Mouse (Mus musculus): ENCODE measurements around the gene Btbd9.
A peak's percentile ranks its signal among the peaks of the same experiment; 100 is the strongest.
"Not testable (repeated sequence)": the region's sequence is repeated elsewhere in the genome, so short reads cannot be mapped to it uniquely, and the experiment has no call there.

The Btbd9 gene

DNA sequence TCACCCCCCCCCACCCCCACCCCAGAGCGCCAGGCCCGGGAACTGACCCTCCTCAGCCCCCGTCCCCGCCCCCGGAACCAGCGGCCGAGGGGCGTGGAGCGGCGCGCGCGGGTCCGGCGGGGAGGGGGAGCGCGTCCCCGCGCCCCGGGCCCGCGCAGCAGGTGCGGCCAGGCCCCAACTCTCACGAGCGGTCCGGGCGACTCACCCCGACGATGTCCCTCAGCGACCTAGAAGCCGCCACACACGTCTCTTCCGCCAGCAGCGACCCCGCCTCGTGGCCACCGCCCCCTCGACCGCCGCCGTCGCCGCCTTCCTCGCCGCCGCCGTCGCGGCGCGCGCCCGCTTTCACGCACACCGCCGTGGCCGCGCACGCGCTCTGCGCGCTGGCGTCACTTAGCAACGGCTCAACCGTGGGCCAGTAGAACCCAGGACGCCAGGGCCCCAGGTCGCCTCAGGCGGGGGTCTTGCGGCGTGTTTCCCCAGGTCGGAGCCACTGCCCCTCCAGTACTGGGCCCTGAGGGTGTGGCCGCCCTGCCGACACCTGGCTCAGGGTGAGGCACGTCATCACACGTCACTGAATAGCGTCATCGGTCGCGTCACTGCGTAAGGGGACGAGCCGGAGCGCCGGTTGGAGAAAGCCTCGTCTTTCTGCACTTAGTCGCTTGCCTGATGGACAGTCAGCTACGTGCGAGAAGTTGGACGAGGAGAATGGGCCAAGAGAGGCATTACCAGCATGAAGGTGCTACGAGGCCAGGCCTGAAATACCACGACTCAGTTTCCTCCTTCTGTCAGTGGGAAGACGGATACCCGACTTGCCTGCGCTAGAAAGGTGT, at the start of gene Btbd9:
Gene Btbd9, minus strand, starts transcription at position 548 of the 833 bp plus-strand sequence.
- DNase-seq (ENCODE audit: low read depth, low spot score), result peak; percentile 96

DNA sequence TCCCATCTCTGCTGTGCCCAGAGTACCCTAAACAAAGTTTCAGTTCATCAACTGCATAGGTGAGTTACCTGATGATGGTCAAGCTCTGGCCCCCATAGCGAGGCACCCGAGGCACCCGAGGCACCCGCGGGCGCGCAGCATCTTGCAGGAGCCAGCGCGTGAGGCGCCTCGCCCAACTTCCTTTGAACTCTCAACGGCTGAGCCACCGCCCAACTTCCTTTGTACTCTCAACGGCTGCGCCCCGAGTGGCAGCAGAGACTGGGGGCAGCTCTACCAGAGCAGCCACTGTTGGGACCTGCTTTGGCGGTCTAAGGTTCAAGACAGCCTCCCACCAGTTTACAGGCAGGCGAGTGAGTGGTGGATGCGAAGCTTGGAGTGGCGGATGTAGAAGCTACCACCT, 47.8 kb upstream of the Btbd9 start, which contains the start of gene Dnah8:
Gene Dnah8, plus strand, starts transcription at position 223 of the 400 bp plus-strand sequence.
- DNase-seq (ENCODE audit: low read depth, low spot score), result not testable (repeated sequence)

DNA sequence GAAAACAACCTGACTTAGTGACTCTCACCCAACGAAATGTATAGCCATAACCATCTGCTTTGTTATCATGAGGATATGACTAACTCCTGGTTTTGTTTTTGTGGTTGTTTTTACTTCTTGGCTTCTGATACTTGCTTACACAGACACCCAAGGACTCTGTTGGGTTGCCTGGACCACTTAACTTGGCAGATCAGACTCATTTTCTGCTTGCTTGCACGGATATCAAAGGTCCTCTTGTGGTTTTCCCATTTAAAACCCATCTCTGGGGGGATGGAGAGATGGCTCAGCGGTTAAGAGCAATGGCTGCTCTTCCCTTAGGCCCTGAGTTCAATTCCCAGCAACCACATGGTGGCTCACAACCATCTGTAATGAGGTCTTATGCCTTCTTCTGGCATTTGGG, 46.9 kb upstream of the Btbd9 start:
- DNase-seq (ENCODE audit: low read depth, low spot score), result no peak

DNA sequence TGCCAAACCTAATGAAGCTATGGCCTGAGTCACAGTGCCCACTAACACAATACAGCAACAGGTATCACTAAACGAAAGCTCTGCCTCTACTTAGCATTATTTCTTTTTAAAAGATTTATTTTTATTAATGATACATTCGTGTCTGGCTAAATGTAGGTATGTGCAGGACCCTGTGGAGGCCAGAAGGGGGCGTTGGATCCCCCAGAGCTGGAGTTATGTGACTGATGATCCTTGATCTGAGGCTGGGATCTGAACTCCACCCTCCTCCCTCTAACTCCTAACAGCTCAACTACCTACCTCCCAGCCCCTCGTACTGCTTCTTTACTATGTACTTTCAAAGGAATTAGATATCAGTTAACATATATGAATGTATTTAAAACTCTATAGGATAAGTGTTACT, 45.2 kb upstream of the Btbd9 start:
- peak; percentile 71 for DNase-seq (ENCODE audit: low read depth, low spot score)

DNA sequence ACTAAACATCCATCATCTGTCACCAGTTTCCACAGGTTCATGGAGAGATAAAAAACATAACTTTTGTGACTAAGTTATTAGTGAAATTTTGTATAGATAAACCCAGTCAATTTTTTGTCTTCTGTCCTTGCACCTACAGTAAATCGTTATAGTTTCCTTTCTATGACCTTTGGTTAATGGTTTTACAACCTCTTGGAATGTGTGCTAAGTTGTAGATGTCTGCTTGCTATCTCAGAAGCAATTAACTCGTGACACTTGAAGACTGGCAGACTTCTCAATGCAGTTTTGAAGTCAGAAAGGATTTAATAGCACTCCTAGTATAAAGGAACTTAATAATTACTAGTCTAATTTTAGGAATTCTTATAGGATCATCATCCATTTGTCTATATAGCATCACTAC, 44.3 kb upstream of the Btbd9 start:
- no peak for DNase-seq (ENCODE audit: low read depth, low spot score)

DNA sequence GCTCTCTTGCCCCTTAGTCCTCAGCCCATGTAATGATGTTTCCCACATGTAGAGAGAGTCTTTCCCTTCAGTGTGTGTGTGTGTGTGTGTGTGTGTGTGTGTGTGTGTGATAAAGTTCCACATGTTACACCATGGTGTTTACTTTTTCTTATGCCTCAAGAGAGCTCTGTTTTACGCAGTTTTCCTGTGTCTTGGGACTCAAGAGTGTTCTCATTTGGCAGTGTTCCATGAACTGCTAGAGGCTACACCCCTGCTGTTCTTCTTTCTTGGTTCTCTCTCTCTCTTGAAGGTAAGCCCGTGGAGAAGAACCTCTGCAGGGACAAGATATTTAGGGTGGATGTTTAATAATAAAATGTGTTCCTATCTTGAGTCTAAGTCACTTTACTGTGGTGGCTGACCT, 42.9 kb upstream of the Btbd9 start:
- no peak for DNase-seq (ENCODE audit: low read depth, low spot score)

DNA sequence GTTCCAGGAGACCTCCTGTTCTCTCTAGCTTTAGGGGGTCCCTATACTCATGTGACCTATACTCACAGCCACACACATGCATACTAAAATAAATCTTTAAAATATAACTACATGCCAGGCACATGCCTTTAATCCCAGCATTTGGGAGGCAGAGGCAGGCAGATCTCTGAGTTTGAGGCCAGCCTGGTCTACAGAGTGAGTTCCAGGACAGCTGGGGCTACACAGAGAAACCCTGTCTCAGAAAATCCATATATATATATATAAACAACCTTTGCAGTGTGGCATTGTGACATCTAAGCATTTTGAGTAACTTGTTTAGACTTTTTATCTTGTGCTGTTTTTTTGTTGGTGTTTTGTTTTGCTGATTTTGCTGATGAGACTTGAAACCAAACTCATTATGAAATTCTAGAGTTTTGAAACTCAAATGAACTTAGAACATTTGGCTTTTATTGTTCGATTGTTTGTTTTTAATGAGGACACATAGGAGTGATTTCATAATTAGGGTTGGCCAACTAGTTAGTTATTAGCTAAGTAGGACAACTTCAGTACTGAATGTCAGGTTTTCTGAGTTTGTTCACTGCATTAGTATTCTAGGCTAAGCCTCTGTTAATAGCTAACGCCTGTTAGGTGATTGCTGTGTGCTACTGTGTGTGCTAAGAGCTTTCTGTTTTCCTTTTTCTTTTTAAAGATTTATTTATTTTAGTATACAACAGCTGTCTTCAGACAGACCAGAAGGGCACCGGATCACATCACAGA, 42.0 kb upstream of the Btbd9 start:
- no peak for DNase-seq (ENCODE audit: low read depth, low spot score)

DNA sequence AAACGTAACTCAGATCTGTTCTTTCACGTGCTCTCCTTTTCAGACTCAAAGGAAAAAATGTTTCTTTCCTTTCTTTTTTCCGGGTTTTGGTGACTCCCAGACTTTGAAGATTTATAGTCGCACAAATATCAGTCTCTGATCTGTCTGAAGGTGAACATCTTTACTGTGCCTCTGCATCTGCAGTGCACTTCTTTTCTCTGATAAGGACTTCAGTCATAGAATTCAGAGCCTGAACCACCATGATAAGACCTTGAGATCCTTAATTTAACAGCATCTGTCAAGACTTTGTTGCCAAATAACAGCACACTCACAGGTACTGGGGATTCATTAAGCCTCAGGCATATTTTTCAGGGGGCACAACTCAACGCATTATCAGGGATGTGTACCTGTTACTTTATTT, 39.9 kb upstream of the Btbd9 start:
- DNase-seq (ENCODE audit: low read depth, low spot score), result no peak

DNA sequence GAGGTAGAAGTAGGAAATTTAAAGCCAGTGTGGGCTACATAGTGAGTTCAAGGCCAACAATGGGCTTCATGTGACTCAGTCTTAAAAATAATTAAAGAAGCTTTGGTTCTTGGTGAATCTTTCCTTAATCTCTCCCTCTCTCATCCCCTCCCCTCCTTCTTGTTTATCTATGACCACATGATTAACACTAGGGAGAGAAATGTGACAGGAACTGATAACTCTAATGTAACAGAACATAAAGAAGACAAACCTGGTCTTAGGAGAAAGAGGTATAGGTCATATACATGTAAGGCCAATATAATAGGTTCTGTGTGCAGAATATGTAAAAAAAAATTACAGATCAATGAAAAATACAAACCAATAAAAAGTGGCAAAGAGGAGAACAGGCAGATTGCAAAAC, 37.1 kb upstream of the Btbd9 start:
- no peak for DNase-seq (ENCODE audit: low read depth, low spot score)

DNA sequence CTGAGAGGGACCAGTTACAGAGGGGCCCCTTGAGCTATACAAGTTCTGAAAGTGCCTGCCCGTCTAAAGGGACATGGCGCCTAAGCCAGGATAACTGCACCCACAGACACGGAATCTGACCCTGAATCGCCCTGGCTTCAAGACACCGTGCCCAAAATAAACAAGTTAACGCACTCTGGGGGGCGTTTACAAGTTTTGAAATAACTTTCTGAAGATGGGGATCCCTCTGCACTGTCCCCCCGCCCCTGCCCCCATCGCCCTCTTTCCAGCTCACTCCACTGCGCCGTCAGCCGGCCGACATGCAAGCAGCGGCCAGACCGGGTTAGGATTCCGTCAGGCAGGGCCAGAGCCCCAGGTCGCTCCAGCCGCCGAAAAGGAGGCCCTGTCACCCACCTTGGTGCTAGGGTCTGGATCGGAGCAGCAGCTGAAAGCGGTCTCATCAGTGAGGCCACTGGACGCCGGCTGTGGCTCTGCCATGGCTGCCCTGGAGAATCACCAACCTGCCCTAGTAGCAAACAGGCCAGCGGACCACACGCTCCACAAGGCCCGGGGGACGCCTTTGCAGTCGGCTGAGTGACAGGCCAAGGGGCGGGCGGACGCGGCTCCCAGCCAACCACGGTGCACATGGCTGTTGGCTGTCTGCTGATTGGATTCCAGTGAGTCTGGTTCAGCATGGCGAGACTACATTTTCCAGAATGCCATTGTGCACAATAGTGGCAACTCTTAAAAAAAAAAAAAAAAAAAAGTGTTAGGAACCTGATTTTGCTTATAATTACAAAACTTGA, 36.0 kb upstream of the Btbd9 start:
- peak; percentile 99 for DNase-seq (ENCODE audit: low read depth, low spot score)

DNA sequence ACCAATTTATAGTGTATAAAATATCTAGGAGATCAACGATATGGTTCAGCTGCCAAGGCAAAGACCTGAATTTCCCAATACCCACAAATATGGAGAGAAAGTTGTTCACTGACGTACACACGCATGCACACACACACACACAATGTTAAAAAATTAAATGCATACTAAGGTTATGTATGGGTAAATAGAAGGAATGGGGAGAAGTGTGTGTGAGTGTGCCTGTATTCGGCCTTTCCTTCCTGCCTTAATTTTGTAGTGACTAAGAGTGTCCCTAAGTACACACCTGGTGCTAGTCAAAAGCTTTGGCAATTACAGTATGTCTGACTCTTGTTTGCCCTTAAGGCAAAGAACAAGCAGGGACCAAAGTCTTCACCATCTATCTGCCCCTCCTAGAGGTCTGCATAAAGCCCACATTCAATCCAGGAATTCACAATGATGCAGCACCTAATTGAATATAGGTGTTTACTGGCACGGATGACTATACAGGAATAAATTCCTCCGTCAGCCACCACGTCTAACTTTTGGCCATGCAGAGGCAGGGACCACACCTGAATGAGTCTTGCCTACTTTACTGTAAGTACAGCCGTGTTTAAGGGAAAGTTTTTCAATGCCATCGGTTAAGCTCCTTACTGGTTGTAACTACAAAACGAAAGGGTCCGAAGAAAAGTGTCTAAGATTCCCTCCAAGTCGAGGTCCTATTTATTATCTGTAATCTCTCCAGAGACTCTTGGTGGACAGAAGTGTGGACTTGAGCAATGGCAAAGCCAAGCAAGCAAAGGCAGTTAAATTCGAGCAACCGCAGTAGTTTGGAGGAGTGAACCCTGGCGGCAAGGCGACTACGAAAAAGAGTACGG, 35.2 kb upstream of the Btbd9 start:
- DNase-seq (ENCODE audit: low read depth, low spot score), result no peak

DNA sequence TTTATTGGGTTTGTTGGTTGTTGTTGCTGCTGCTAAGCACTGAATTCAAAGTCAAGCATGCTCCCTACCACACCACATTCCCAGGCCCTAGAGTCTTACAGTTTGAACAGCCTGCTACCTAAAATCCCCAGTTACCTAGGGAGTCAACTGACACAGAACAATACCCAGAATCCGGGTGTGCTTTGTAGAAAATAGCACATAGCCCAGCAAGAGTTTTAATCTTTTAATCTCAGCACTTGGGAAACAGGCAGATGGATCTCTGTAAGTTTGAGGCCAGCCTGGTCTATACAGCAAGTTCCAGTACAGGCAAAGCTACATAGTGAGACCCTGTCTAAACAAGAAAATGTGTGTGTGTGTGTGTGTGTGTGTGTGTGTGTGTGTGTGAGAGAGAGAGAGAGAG, 34.5 kb upstream of the Btbd9 start:
- DNase-seq (ENCODE audit: low read depth, low spot score), result no peak

DNA sequence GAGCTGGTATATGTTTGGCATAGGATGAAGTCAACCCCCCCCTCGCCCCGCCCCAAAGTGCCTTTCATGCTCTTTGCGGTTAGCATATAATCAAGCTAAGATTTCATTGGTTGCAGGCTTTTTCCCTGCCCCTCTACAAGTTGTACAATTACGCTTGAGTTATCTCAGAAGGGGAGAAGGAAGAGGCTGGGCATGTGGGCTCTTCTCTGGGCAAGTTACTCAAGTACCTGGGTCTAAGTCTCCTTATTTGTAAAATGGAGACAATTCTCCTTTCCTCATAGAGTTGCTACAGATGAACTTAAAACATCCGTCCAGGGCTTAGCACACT, 33.7 kb upstream of the Btbd9 start:
- no peak for DNase-seq (ENCODE audit: low read depth, low spot score)

DNA sequence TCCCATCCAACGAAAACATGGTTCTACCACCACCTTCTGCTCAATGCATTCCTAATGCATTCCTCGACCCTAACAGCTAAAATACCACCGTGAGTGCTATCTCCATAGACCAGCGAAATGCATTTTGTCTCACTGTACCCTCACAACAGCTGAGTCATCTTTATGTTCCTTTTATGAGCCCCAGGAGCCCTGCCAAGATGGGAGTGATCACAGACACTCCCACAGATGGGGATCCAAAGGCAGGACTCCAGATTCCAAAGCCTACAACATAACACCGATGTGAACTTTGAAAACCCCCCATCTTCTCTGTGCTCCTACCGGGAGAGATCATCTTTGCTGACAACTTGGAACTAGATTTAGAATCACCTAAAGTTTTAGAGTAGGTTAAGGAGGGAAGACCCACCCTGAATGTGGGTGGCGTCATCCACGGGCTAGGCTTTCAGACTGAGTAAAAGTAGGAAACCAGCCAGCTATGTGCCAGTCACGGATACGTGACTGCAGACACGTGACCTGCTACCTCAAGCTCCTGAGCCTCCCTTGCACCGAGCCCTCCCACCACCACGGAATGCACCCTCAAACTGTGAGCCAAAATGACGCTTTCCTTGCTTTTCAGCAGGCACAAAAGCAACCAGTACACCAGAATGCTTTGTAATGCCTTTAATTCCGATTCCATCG, 33.2 kb upstream of the Btbd9 start:
- peak; percentile 94 for DNase-seq (ENCODE audit: low read depth, low spot score)

DNA sequence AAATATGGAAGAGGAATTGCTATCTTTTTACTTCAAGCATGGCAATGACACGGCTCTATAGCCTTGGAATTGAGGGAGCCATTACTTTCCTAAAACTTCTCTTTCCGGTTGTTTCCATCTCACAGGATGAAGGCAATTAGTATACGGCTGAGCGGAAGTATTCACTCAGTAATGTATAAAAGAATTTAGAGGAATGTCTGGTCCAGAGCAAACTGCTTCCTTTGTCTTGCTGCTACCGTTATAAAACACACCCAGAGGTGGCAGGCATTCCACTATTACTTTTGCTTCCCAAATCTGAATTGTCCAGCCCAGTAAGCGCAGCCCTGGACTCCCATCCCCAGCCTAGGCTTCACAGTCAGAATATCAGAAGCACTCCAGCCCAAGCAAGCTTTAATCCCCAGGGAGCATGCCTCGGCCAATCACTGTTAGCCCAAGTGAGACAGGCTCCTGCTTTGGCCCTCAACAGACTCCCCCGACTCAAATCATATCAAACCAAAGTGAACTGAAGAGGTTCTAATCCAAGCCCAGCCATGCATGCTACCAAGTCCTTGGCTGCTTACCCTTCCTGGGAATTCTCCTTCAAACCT, 31.7 kb upstream of the Btbd9 start:
- DNase-seq (ENCODE audit: low read depth, low spot score), result peak; percentile 88

DNA sequence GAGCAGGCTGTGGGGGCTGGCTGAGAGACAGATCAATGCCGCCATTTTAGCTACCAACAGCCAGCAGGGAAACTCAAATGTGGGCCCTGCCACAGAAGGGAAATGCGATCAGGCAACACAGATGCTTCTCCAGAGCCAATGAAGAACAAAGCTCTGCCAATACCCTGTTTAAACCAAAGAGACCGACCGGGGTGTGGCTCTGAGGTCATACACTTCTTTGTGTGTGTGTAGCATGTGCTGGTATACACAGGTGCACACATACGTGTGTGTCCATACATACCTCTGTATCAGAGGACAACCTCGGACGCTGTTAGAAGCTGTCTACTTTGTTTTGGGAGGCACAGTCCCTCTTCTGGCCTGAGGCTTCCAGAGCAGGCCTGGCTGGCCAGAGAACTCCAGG, 31.0 kb upstream of the Btbd9 start:
- DNase-seq (ENCODE audit: low read depth, low spot score), result peak; percentile 75

DNA sequence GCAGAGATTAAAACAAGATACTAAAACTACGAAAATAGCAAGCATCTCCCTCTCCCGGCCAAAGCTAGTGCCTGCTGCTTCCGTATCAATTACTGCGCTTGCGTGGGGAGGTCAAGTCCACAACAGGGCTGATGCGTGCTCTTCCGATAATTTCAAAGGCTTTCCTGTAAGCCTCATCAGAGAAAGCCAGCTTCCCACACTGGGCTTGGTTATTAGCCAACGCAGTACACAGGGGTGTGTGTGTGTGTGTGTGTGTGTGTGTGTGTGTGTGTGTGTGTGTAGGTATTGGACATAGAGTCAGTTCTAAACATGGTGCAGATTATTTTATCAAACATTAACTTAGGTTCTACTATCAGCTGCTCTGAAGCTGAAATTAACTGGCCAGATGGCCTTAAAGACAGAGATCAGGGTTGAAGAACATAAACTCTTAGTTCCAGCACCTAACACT, 30.4 kb upstream of the Btbd9 start:
- DNase-seq (ENCODE audit: low read depth, low spot score), result peak; percentile 92

DNA sequence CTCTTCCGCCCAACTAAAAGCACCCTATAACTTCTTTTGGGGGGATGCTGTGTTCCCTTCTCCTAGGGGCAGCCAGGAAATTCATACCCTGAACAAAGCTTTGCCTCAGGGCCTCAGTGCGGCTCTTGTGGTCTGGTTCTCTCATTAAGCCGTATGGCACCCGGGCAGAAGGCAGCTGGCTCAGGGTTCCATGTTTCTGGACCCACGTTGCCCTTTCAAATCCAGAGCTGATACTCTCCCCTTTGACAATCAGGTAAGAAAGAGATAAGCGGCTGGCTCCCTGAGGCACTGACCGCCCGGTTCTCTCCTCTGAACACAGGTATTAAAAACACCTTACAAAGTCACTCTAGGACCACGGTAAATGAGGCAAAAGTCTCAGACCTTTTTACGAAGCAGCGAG, 29.9 kb upstream of the Btbd9 start:
- DNase-seq (ENCODE audit: low read depth, low spot score), result no peak

DNA sequence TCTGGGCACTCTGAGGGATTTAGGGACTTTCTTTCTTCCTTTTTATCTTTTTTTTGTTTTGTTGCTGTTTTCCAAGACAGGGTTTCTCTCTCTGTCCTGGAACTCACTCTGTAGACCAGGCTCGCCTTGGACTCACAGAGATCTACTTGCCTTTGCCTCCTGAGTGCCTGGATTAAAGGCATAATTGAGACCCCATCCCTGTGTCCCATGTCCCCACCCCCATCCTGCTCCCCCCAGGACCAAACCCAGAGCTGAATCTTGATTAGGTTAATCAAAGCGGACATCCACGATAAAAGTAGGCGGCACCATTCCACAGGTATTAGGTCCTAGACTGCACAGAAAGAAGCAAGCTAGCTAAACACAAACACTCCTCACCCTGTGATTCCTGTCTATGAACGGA, 28.7 kb upstream of the Btbd9 start:
- DNase-seq (ENCODE audit: low read depth, low spot score), result no peak

DNA sequence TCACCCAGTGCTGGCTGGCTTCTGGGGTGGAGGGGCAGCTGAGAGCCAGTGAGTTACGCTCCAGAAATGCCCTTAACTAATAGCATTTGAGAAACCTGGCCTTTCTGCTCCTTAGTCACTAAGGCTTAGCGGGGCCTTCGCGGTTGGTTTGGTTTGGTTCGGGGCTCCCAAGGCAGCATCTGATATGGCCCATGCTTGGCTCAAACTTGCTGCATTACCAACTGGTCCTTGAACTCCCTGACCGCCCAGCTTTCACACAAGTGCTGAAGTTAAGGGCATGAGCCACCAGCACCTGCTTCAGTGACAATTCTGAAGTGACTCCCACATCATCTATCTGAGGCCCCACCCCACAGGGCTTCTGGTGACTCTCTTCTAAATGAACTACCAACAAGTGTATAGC, 28.0 kb upstream of the Btbd9 start:
- DNase-seq (ENCODE audit: low read depth, low spot score), result no peak

Data from R1 (cell line).